Mouse (Mus musculus): ENCODE results near the gene 2310046K23Rik.
"Not testable (repeated sequence)": the region's sequence is repeated elsewhere in the genome, so short reads cannot be mapped to it uniquely, and the experiment has no call there.

2310046K23Rik gene

DNA sequence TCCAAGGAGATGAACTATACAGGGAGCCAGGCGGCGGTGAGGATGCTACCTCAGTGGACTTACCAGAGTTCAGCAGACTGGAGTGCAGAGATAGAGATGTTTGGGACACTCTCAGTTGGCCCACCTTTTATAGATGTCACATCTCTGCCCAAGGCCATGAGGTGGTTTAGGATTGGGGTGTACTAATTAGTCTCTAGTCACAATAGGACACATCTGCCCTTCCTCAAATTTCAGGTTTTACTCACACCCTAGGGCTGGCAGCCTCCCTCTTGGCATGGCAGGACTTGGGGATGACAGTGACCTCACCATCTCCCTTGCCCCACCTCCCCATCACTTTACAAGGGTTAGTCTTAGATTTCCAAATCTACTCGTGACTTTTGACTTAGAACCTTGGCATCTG, at the start of gene 2310046K23Rik:
Gene 2310046K23Rik (minus strand): TSS at position 101 of the 400 bp plus-strand sequence.
- DNase-seq = no peak

DNA sequence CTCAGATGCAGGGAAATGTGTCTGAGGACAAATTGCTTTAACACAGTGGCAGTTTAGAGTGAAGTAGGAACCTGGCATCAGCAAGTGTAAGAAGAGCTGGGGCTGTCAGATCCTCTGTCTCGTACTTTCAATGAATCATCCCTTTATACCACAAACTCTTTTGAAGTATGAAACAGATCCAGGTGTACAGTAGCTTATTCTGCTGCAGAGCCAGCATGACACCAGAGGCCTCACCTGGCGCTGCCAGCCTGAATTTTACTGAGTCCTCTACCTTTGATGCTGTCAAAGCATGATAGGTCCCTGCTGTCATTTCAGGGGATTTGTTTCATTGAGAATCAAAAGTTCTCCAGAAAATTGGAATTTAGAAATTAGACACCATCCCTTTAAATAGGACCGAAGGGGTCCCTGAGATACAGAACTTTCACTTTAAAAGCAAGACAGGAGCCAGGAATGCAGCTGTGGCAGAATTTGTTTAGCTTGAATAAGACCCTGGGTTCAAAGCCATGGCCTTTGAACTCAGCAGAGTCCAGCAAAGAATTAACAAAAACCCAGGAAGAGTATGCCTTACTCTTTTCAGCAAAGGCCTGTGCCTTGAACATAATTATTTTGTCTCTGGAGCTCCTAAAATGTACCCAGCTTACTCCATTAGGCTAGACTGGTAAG, 49.0 kb upstream of the 2310046K23Rik start:
- no peak for DNase-seq

DNA sequence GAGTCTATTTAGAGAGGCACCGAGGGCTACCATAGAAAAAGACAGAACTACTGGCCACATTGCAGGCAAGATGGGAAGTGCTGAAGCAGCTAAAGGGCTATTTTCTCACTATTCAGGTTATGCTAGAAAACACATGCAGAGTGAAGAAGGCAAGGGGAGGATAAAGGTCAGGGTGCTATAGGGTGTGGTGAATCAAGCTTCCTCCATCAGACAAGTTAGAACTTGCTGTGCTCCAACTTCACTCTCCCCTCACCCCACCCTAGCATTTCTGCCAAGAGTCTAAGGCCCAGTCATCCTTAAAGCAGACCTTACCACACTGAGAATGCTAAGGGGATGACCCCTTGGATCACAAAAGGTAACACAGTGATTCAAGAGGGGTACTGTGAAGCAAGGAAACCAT, 45.2 kb upstream of the 2310046K23Rik start:
- DNase-seq = no peak

DNA sequence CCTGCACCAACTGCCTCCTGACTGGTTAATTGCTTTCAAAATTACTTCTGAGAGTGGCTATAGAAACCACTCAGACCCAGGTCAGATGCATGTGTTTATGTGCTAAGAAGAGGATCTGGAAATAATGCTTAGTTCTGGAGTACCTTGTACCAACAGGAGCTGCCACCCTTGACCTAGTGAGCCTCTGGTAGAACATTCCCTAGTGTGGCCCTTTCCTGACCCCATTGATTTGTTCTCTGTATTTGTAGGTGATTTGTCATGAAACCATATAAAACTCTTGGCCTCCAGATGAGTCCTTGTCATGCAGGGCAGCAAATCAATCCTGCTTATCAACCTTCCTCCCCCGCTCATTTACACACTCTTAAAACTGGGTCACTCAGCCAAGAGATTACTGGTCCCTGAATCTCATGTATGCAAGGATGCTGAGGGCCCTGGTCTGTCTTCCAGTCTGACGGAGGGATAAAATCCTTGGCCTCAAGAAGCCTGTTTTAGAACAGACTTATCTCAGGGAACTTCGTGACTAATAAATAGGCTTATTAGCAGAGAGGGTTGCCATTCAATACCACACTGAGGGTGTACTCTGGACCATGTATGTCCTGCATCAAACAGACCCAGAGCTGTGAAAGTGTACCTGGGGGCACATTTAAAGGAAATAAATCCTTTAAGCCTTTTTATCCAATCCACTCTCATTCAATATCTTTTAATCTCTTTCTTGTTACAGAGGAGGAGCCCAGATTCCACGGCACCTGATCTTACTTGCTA, 44.5 kb upstream of the 2310046K23Rik start:
- no peak for DNase-seq

DNA sequence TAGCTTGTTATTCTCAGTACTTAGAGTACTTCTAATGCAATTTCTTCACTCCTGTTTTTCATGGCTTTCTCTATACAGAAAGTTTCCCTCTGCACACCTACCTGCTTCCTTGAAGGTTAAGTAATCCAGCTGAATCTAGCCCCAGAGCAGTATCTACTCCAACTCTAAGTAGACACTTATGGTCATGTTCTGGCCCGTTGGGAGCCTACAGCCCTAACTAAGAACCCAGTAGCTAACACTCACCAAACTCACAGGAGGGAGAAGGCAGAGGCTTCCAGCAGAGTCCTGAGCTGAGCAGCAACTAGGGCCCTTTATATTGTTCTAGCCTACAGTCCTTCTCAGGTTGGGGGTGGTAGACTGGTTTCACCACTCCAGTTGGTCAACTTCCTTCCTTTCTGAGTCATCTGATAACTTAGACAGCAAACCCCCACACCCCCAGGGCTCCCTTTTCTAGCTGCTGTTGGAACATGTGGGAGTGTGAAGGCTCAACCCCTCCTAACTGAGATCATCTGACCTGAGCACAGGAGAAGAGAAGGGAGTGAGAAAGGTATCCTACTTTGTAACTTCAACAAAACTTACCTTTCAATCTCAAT, 39.2 kb upstream of the 2310046K23Rik start, which contains the start of gene Ivl:
Gene Ivl (minus strand): TSS at position 287 of the 593 bp plus-strand sequence.
- DNase-seq = no peak

DNA sequence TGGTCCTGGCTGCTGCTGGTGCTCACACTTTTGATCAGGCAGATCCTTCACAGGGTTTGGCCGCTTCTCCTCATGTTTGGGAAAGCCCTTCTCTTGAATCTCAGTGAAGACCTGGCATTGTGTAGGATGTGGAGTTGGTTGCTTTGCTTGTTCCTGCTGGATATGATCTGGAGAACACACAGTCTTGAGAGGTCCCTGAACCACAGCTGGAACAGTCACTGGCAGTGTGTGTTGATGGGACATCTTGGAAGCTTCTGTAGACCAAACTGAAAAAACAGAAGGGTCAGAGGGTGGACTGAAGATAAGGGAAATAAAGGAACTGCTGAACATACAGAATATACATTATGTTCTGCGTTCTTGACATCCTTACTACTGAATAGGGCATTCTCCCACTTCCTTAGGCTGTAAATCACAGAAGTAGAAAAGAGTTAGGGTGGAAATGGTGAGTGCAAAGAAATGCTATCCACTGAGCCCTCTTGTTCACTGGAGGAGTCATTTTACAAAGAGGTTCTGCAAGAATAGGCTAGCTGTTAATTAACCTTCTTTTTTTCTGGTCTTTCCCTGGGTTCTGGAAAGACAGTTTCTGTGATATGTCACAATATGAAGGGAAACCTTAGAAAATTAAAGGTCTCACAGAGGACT, 38.3 kb upstream of the 2310046K23Rik start:
- DNase-seq = no peak

DNA sequence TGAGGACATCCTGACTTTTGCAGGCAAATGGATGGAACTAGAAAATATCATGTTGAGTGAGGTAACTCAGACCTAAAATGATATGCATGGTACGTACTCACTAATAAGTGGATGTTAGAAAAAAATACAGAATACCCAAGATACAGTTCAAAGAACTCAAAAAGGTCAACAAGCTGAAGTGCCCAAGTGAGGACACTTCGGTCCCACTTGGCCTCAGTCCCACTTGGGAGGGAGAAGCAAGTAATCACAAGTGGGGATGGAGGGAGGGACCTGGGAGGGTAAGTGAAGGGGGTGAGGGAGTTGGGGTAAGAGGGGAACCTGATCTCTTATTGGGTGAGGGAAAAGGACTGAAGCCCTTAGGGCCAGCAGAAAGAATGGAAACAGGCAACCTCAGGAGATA, 34.4 kb upstream of the 2310046K23Rik start:
- no peak for DNase-seq

DNA sequence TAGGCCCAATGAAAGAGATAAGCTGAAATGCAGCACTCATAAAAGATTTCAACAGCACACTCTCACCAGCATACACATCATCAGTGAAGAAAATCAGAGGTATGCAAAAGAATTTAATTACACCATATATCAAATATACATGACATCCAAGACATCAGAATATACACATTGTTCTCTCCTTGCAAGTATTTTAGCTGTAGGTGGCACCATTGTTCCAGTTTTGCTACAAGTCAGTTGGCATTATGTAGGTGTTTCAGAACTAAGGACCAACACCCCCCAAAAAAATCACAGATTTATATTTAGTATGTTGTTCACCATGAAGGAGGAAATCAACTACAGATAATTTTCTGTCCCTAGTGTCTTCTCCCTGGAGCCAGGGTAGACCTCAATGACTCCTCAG, 31.1 kb upstream of the 2310046K23Rik start:
- DNase-seq = no peak

DNA sequence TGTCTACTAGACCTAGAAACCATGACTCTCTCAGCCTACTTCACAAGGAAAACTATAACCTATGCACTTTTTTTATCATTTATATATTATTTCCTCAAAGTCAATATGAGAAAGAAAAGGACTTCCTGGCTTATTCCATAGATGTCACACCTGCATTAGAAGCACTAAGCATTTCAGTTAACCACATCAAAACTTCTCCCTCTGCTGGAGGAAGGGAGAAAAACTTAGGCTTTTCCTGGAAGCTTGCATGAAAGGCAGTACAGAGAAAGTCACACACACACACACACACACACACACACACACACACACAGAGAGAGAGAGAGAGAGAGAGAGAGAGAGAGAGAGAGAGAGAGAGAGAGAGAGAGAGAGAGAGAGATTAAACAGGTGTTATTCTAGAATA, 22.0 kb downstream of the 2310046K23Rik start:
- DNase-seq = no peak

DNA sequence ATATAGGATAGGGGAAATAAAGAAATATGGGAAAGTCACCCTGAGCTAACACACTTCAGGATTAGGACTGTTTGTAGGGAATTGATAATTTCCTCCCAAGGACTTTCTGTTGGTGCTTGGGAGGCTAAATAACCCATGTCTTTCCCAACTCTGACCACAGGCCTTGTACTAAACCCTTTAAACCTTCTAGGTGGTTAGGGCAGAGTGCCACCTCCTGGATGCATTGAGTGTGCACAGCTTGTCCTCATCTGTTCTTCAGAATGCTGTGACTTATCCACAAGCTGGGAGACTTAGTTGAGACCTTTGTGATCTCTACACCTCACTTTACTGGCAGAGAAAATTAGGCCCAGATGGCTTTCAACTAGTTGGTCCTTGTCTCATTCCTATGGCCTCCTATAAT, 23.5 kb downstream of the 2310046K23Rik start:
- no peak for DNase-seq

DNA sequence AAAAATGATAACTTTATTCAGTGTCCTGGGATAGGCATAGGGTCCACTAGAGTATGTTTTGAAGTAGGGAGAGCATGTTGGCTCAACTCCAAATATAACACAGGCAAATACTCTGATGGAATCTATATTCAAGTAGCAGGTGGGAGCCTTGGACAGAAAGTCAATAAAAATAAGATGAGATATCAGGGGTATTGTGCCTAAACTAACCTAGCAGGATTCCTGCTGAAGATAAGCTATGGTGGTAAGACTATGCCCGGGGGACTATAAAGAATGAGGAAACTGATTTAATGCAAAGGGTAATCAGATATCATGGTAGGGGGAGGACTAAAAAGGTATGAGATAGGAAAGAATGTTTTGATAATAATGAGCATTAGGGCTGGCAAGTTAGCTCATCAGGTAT, 26.1 kb downstream of the 2310046K23Rik start:
- DNase-seq = no peak

DNA sequence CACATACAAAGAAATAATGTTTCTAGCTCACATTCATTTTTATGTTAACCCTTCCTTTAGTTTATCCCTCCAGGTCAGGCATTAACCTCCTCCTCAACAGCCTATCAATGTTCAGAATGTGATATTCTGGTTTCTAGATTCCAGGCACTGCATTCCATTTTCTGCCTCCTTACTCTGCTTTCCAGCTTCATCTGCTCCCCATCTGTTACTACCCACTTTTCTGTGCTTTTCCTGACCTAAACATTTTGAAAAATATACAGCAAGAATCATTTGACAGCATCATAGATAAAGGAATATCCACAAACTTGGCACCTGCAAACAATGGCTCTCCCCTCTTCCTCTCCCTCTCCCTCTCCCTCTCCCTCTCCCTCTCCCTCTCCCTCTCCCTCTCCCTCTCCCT, 30.8 kb downstream of the 2310046K23Rik start:
- no peak for DNase-seq

DNA sequence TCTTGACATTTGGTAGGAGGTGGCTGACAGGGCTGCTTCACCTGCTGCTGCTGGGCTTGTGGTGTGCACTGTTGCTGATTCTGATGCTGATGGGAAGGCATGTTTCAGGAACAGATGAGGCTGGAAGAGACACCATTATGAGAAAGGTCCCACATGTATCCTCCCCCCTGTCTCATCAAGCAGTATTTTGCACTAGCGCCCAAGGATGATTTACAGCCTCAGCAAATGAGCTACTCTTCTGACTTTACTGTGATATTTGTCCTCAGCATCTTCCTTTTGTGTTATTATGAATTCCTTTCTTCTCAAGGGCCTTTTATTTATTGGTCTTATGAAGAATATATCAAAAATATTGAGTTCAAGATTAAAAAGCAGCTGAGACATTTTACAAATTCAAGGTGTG, 33.9 kb downstream of the 2310046K23Rik start, which contains the start of gene Sprr4:
Gene Sprr4 (minus strand): TSS at position 101 of the 400 bp plus-strand sequence.
- DNase-seq = no peak

DNA sequence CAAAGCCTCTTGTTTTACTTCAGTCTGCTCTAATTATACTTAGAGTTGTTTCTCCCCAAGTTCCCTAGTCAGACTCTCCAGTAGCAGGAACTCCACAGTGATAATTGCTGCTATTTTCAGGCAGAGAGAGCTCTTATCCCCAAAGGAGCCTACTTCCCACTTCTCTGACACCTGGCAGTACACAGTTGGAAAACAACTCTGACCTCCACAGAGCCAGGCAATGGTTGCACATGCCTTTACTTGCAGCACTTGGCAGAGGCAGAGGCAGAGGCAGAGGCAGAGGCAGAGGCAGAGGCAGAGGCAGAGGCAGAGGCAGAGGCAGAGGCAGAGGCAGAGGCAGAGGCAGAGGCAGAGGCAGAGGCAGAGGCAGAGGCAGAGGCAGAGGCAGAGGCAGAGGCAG, 44.0 kb downstream of the 2310046K23Rik start:
- DNase-seq = not testable (repeated sequence)

DNA sequence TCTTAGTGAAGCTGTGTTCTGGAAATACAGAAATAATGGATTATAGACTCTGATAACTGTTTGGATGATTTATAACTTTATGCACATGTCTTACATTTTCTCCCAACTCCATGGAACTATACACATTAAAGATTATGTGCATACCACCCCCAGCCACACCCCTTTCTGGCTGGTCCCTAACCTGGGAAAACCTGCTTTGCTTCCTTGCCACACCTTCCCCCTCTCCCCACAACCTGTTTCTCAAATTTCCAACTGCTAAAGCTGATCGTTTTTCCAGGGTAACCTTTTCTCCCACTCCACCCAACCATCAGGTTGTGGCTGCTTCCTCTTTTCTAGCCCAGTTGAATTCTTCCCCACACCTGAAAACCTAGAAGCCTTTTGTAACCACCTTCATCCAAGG, 48.0 kb downstream of the 2310046K23Rik start:
- DNase-seq = no peak

DNA sequence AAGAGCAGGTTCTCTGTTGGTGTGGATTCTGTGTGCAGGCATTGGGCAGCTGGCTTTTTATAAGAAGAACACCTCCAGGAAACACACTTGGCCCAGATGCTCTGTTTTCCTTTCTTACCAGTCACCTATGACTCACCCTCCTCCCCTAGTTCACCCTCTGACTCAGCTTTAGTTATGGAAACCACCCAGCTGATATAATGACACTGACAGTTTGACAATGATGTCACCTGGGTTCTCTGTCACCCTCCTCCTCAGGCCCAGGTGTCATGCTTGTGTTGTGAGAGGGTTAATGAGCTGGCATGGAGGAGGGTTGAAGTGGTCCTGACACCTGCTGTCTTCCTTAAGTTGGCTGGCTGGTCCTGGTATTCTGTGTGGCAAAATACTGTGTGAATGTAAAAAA, 48.4 kb downstream of the 2310046K23Rik start, which contains the start of gene Sprr1a:
Gene Sprr1a (minus strand): TSS at position 33 of the 400 bp plus-strand sequence.
- DNase-seq = no peak

Measured in spleen, adult 18-20 months (tissue).